ENCODE assay signal across 9 mouse cellular contexts in the genomic region with DNA sequence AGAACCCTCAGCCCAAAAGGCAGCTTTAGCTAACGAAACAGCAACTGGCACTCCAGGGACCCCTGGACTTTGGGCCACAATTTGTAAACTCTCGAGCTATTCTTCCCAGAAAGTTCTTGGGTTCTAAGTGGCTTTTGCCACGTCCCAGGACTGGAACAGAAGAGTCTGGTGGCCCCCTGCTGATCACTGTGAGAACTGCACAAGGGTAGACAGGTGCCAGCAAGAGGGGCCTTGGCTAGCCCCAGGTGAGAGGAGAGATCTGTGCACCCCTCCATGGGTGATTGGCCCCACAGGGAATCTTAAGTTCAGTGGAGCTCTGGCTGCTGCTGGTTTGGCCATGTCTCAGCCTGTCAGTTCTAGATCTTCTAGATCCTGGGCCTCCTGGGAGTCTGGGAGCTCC. TPM values are rescaled to one million over a fixed set of nuclear protein-coding genes. Genes with fewer than 3 reads are reported as not detected.
A peak's percentile ranks its signal among the peaks of the same experiment; 100 is the strongest.
DNase-seq lines count a peak whose midpoint lies in the region; TF ChIP-seq lines count a peak whose summit lies in the region.
"Had no signal": no experiment of that assay in that cellular context is flagged by ENCODE, and none has a peak within 500 bp of the region (broad histone marks: within the 10 kb centered on the region; RNA-seq: fewer than 3 reads in every experiment).

No protein-coding gene starts in this region.

- no peak for TF ChIP-seq POLR2A in thymus, adult 2 months (IDR thresholded peaks at IDR 0.05; ENCODE audit: control insufficient read depth, extremely low read depth, insufficient read depth, low read length, poor library complexity)
- no peak for TF ChIP-seq POLR2A in lung, adult 2 months (IDR thresholded peaks at IDR 0.05; ENCODE audit: borderline replicate concordance, extremely low read depth, low read depth, low read length)

- DNase-seq in thymus, adult 2 months = peak; percentile 71
- no peak for DNase-seq in thymus, adult 18-20 months
- DNase-seq in cerebellum, postnatal 25 days = peak; percentile 74 to 84
- DNase-seq in gastrocnemius, adult 8-10 months (ENCODE audit: low spot score in 2 of 2) = peak; percentile 46 to 61
- DNase-seq in kidney, postnatal 10 days = peak; percentile 89
- peak; percentile 79 for DNase-seq in lung, adult 2 months
- peak; percentile 23 for DNase-seq in retina, adult 2 months (ENCODE audit: low read depth, low spot score)
- peak; percentile 87 for DNase-seq in thymus, postnatal 4 days

- no peaks in the 10 kb centered on the region for H3K36me3 ChIP-seq in thymus, adult 2 months (ENCODE audit: control insufficient read depth, insufficient read depth, low read length)
- H3K36me3 ChIP-seq: stomach, embryonic 15.5 days had no signal

- H3K4me1 ChIP-seq in thymus, adult 2 months (replicated peaks; ENCODE audit: control insufficient read depth, insufficient read depth, low read length) = no peaks in the 10 kb centered on the region
- H3K4me1 ChIP-seq in lung, adult 2 months (ENCODE audit: control insufficient read depth, insufficient read depth, low read length) = no peaks in the 10 kb centered on the region

- peak; percentile 74 for TF ChIP-seq CTCF in thymus, adult 2 months (IDR thresholded peaks at IDR 0.05; ENCODE audit: borderline replicate concordance, control insufficient read depth, extremely low read depth, insufficient read depth, low read length, poor library complexity)
- TF ChIP-seq CTCF in lung, adult 2 months (IDR thresholded peaks at IDR 0.05; ENCODE audit: insufficient read depth, low read length) = peak; percentile 66

- H3K4me3 ChIP-seq in thymus, adult 2 months (ENCODE audit: control insufficient read depth, insufficient read depth, low read length) = no peak overlapping the region
- no peak overlapping the region for H3K4me3 ChIP-seq in lung, adult 2 months (replicated peaks; ENCODE audit: extremely low read depth, low read depth, low read length)
- H3K4me3 ChIP-seq: stomach, embryonic 15.5 days had no signal

- H3K27ac ChIP-seq in thymus, adult 2 months (ENCODE audit: control insufficient read depth, insufficient read depth, low read length) = no peak overlapping the region
- H3K27ac ChIP-seq: stomach, embryonic 15.5 days had no signal

- H3K27me3 ChIP-seq in thymus, adult 2 months (ENCODE audit: control insufficient read depth, insufficient read depth, low read length) = no peaks in the 10 kb centered on the region
- H3K27me3 ChIP-seq: stomach, embryonic 15.5 days had no signal

- WGBS in thymus, adult 2 months = 34% methylated on average over 3 of the region's 3 CpGs
- 12% methylated on average over 3 of the region's 3 CpGs for WGBS in lung, adult 2 months

RNA-seq across cellular contexts. Expression of a gene that starts 48.6 kb away (rescaled TPM):
- polyA plus RNA-seq in thymus, adult 2 months (2012; rRNA removed) = 0.53 and 0.83 TPM in 2 replicates
- total RNA-seq in gastrocnemius, adult 8-10 months (2022) = not detected
- polyA plus RNA-seq in lung, adult 2 months (2012; rRNA removed) = 0.07 TPM in 1 of 2 replicates, not detected in the other
- polyA plus RNA-seq: stomach, embryonic 15.5 days had no signal

Comparison
In these comparisons a context has a peak if more than half of its experiments do, and no peak if none do; other contexts are left out.
1. DNase-seq: peak in thymus, adult 2 months (single experiment), cerebellum, postnatal 25 days (2 of 2), gastrocnemius, adult 8-10 months (2 of 2), kidney, postnatal 10 days (single experiment), lung, adult 2 months (single experiment), retina, adult 2 months (single experiment) and thymus, postnatal 4 days (single experiment); none in thymus, adult 18-20 months (0 of 2).